Mouse (Mus musculus) G1E (cell line): ENCODE measurements around the gene Hnrnpu. TPM values are rescaled to one million over a fixed set of nuclear protein-coding genes. Genes with fewer than 3 reads are reported as not detected.
"Not testable (repeated sequence)": the region's sequence is repeated elsewhere in the genome, so short reads cannot be mapped to it uniquely, and the experiment has no call there.

ENCODE experiments used
- ATAC-seq: 2 replicates; pipeline ENCODE4 v1.8.0; 2016; ENCODE audit warnings: mild to moderate bottlenecking; ENCODE audit not compliant: insufficient number of reproducible peaks, poor library complexity, low FRiP score, severe bottlenecking; ENCODE audit errors: extremely low read depth
- DNase-seq: peaks from one replicate; pipeline ENCODE4 v3.0.0; 2012; ENCODE audit warnings: low spot score
- H3K27me3 ChIP-seq: 2 replicates; pipeline ENCODE4 v1.6.1; 2012; ENCODE audit warnings: mild to moderate bottlenecking, low read length, inconsistent platforms; ENCODE audit not compliant: insufficient read depth
- H3K36me3 ChIP-seq: replicated peaks from 2 replicates; pipeline ENCODE3; 2012; ENCODE audit warnings: mild to moderate bottlenecking, inconsistent platforms
- H3K4me1 ChIP-seq: 2 replicates; pipeline ENCODE4 v1.6.1; 2012; ENCODE audit warnings: low read depth, low read length, inconsistent platforms, mixed read lengths; ENCODE audit not compliant: insufficient read depth
- H3K4me3 ChIP-seq: 2 replicates; pipeline ENCODE4 v1.5.1; 2012; ENCODE audit warnings: low read depth, mild to moderate bottlenecking, inconsistent platforms, low read length, moderate library complexity, mixed read lengths
- H3K9me3 ChIP-seq: replicated peaks from 2 replicates; pipeline ENCODE4 v1.6.1; 2012; ENCODE audit warnings: inconsistent platforms
- CTCF ChIP-seq: IDR thresholded peaks from 2 replicates; pipeline ENCODE4 v1.5.1; 2012; ENCODE audit warnings: low read depth, low read length, inconsistent platforms, mixed read lengths
- GATA1 ChIP-seq: IDR thresholded peaks from 2 replicates; pipeline ENCODE4 v1.6.1; 2012; ENCODE audit warnings: borderline replicate concordance, low read length, inconsistent platforms, mixed read lengths
- GATA2 ChIP-seq: IDR thresholded peaks from 2 replicates; pipeline ENCODE4 v1.6.1; 2012; ENCODE audit warnings: low read depth, low read length, inconsistent platforms, borderline replicate concordance
- POLR2AphosphoS5 ChIP-seq: IDR thresholded peaks from 2 replicates; pipeline ENCODE4 v1.6.1; 2012; ENCODE audit warnings: low read depth, low read length, inconsistent platforms; ENCODE audit not compliant: insufficient replicate concordance
- TAL1 ChIP-seq: conservative IDR thresholded peaks from 2 replicates; pipeline ENCODE4 v1.6.1; 2012; ENCODE audit warnings: low read depth, low read length, inconsistent platforms, mixed read lengths
- polyA plus RNA-seq: library from polyadenylated mRNA; stranded (reverse); fragments of >175 nt; gene quantifications from 2 replicates; pipeline ENCODE4 v1.2.3, GENCODE M21; 2012
- total RNA-seq, 2 experiments: library from RNA; stranded (forward) in 1 of 2; stranded (reverse) in 1 of 2; fragments of 200-1000 nt in 1 of 2; fragments of >200 nt in 1 of 2; fragmentation: Nextera tagmentation in 1 of 2; gene quantifications; 2 replicates each; pipeline ENCODE4 v1.2.3; 2014 to 2017

Hnrnpu gene
- total and polyA plus RNA-seq, 3 experiments, result 441 to 932 (median 726) TPM

GRCm38 (mm10) chr1:178303425-178303824 lies 34.2 kb downstream of the Hnrnpu start:
- ATAC-seq, result 0 out of 2 replicates have a peak, but pooled peaks have one; percentile 22
- TF ChIP-seq CTCF (peak; percentile 37; the same call in 1 of the 2 replicates), GATA2 (no peak)

GRCm38 (mm10) chr1:178301261-178301660 lies 36.3 kb downstream of the Hnrnpu start:
- H3K9me3 ChIP-seq, H3K4me1 ChIP-seq, H3K4me3 ChIP-seq, ATAC-seq, H3K36me3 ChIP-seq, H3K27me3 ChIP-seq, DNase-seq: not testable (repeated sequence)

More at GRCm38 (mm10) chr1:178303425-178303824, 34.2 kb downstream of the Hnrnpu start:
- no peak overlapping the region for H3K4me3 ChIP-seq
- H3K4me1 ChIP-seq, result no peaks in the 10 kb centered on the region
- no peak for DNase-seq
- no peaks in the 10 kb centered on the region for H3K36me3 ChIP-seq
- H3K27me3 ChIP-seq, result peaks cover 3% of the 10 kb centered on the region; the same call in 1 of the 2 replicates
- peaks cover 3% of the 10 kb centered on the region for H3K9me3 ChIP-seq

GRCm38 (mm10) chr1:178294051-178294450 lies 43.5 kb downstream of the Hnrnpu start:
- Histone ChIP-seq H3K4me3 (no peak overlapping the region), H3K9me3 (no peaks in the 10 kb centered on the region), H3K36me3 (no peaks in the 10 kb centered on the region), H3K4me1 (no peaks in the 10 kb centered on the region), H3K27me3 (peaks cover 20% of the 10 kb centered on the region)
- TF ChIP-seq CTCF, result no peak
- no peak for TF ChIP-seq POLR2AphosphoS5
- no peak for TF ChIP-seq GATA2
- no peak for TF ChIP-seq GATA1
- TF ChIP-seq TAL1, result no peak
- ATAC-seq (no peak), DNase-seq (no peak)

GRCm38 (mm10) chr1:178291716-178292115 lies 45.9 kb downstream of the Hnrnpu start:
- Histone ChIP-seq H3K36me3 (no peaks in the 10 kb centered on the region), H3K9me3 (no peaks in the 10 kb centered on the region), H3K4me3 (no peak overlapping the region), H3K27me3 (peaks cover 15% of the 10 kb centered on the region), H3K4me1 (no peaks in the 10 kb centered on the region)
- no peak for TF ChIP-seq CTCF
- no peak for TF ChIP-seq GATA1
- no peak for TF ChIP-seq TAL1
- no peak for TF ChIP-seq GATA2
- no peak for TF ChIP-seq POLR2AphosphoS5
- no peak for DNase-seq
- ATAC-seq, result no peak

- H3K27me3 ChIP-seq, result peaks cover 7% of the 10 kb centered on the region
- H3K4me3 ChIP-seq, result no peak overlapping the region
- H3K9me3 ChIP-seq, result no peaks in the 10 kb centered on the region
- DNase-seq (no peak), ATAC-seq (no peak)
- no peaks in the 10 kb centered on the region for H3K4me1 ChIP-seq
- no peaks in the 10 kb centered on the region for H3K36me3 ChIP-seq
- no peak for TF ChIP-seq TAL1
- no peak for TF ChIP-seq GATA1
- TF ChIP-seq POLR2AphosphoS5, result no peak
- no peak for TF ChIP-seq GATA2
- no peak for TF ChIP-seq CTCF
Observed at GRCm38 (mm10) chr1:178287601-178288176, 49.9 kb downstream of the Hnrnpu start.

GRCm38 (mm10) chr1:178283946-178284720 lies 53.5 kb downstream of the Hnrnpu start:
- H3K4me1 ChIP-seq, result no peaks in the 10 kb centered on the region
- no peak overlapping the region for H3K4me3 ChIP-seq
- H3K27me3 ChIP-seq, result peaks cover 3% of the 10 kb centered on the region; the same call in 1 of the 2 replicates
- DNase-seq, result no peak
- no peak for ATAC-seq
- no peaks in the 10 kb centered on the region for H3K9me3 ChIP-seq
- no peaks in the 10 kb centered on the region for H3K36me3 ChIP-seq
- no peak for TF ChIP-seq TAL1
- TF ChIP-seq POLR2AphosphoS5, result no peak
- TF ChIP-seq GATA2, result no peak
- TF ChIP-seq GATA1, result no peak
- no peak for TF ChIP-seq CTCF

GRCm38 (mm10) chr1:178283314-178283713 lies 54.3 kb downstream of the Hnrnpu start:
- not testable (repeated sequence) for ATAC-seq, H3K9me3 ChIP-seq, DNase-seq, H3K36me3 ChIP-seq, H3K4me3 ChIP-seq, H3K27me3 ChIP-seq, H3K4me1 ChIP-seq
